Mouse (Mus musculus) limb, embryonic 15.5 days (tissue): ENCODE results near the gene Nup160. TPM values are rescaled to one million over a fixed set of nuclear protein-coding genes. Genes with fewer than 3 reads are reported as not detected.

Source experiments
- ATAC-seq: fragments of 200-750 bp; cut with Nextera tagmentation; 2 replicates; pipeline ENCODE4 v1.8.0; 2017; ENCODE audit warnings: low read depth, moderate TSS enrichment; ENCODE audit not compliant: insufficient number of reproducible peaks, low FRiP score, low TSS enrichment
- H3K27ac ChIP-seq: fragments of 300-500 bp; sonication (generic); 2 replicates; pipeline ENCODE4 v1.5.1; 2015; ENCODE audit warnings: moderate library complexity, mild to moderate bottlenecking, inconsistent platforms
- H3K27me3 ChIP-seq: fragments of 300-500 bp; sonication (generic); 2 replicates; pipeline ENCODE4 v1.6.1; 2015; ENCODE audit warnings: inconsistent platforms
- H3K36me3 ChIP-seq: fragments of 300-500 bp; sonication (generic); 2 replicates; pipeline ENCODE4 v1.6.1; 2015; ENCODE audit warnings: inconsistent platforms
- H3K4me1 ChIP-seq: fragments of 300-500 bp; sonication (generic); 2 replicates; pipeline ENCODE4 v1.6.1; 2015; ENCODE audit warnings: inconsistent platforms
- H3K4me2 ChIP-seq: fragments of 300-500 bp; sonication (generic); 2 replicates; pipeline ENCODE4 v1.6.1; 2015; ENCODE audit warnings: mild to moderate bottlenecking, inconsistent platforms
- H3K4me3 ChIP-seq: fragments of 300-500 bp; sonication (generic); 2 replicates; pipeline ENCODE4 v1.5.1; 2015; ENCODE audit warnings: mild to moderate bottlenecking, inconsistent platforms
- H3K9ac ChIP-seq: fragments of 300-500 bp; sonication (generic); 2 replicates; pipeline ENCODE4 v1.6.1; 2015; ENCODE audit warnings: inconsistent platforms
- H3K9me3 ChIP-seq: fragments of 300-500 bp; sonication (generic); 2 replicates; pipeline ENCODE4 v1.6.1; 2016; ENCODE audit warnings: inconsistent platforms
- WGBS: fragments of 180-500 bp; shearing (Covaris S2); methylation state at CpG from one replicate; pipeline ENCODE4 v1.1.7; 2015; 5-methylcytosine and 5-hydroxymethylcytosine counted together
- polyA plus RNA-seq: library from polyadenylated mRNA; unstranded; fragments of >200 nt; fragmentation: Nextera tagmentation; extraction: Ambion mirVana; gene quantifications from 2 replicates; pipeline ENCODE4 v1.2.1, GENCODE M21; 2015

Gene Nup160
- polyA plus RNA-seq, 1 experiment from 2014 or later: 32.7 TPM

GRCm38 (mm10) chr2:90715555-90716092 is 38.6 kb downstream of the Nup160 start:
- H3K27ac ChIP-seq: no peak overlapping the region

GRCm38 (mm10) chr2:90717366-90717765 is 40.4 kb downstream of the Nup160 start:
- peaks cover 71% of the 10 kb centered on the region for H3K36me3 ChIP-seq
- ATAC-seq: no peak
- no peak overlapping the region for H3K4me3 ChIP-seq
- no peaks in the 10 kb centered on the region for H3K27me3 ChIP-seq
- no peaks in the 10 kb centered on the region for H3K9me3 ChIP-seq
- no peak overlapping the region for H3K9ac ChIP-seq
- no peak overlapping the region for H3K27ac ChIP-seq
- no peaks in the 10 kb centered on the region for H3K4me1 ChIP-seq
- 80% methylated on average over 4 of the region's 4 CpGs for WGBS
- no peak overlapping the region for H3K4me2 ChIP-seq

More at GRCm38 (mm10) chr2:90715555-90716092, 38.6 kb downstream of the Nup160 start:
- Histone ChIP-seq H3K36me3 (peaks cover 77% of the 10 kb centered on the region), H3K27me3 (no peaks in the 10 kb centered on the region), H3K9me3 (no peaks in the 10 kb centered on the region), H3K4me1 (no peaks in the 10 kb centered on the region), H3K4me2 (no peak overlapping the region), H3K9ac (no peak overlapping the region), H3K4me3 (no peak overlapping the region)
- 89% methylated on average over 7 of the region's 7 CpGs for WGBS
- ATAC-seq: no peak

- H3K4me2 ChIP-seq: no peak overlapping the region
- 89% methylated on average over 5 of the region's 5 CpGs for WGBS
These were observed 40.9 kb downstream of the Nup160 start for GRCm38 (mm10) chr2:90717948-90718347.

GRCm38 (mm10) chr2:90726818-90727217 is 49.8 kb downstream of the Nup160 start:
- Histone ChIP-seq H3K27me3 (no peaks in the 10 kb centered on the region), H3K27ac (no peak overlapping the region), H3K36me3 (peaks cover 77% of the 10 kb centered on the region), H3K4me1 (no peaks in the 10 kb centered on the region), H3K9ac (no peak overlapping the region), H3K4me2 (no peak overlapping the region), H3K4me3 (no peak overlapping the region), H3K9me3 (no peaks in the 10 kb centered on the region)
- no peak for ATAC-seq
- 97% methylated on average over 3 of the region's 3 CpGs for WGBS

More at GRCm38 (mm10) chr2:90717948-90718347, 40.9 kb downstream of the Nup160 start:
- Histone ChIP-seq H3K9ac (no peak overlapping the region), H3K4me1 (no peaks in the 10 kb centered on the region), H3K27ac (no peak overlapping the region), H3K4me3 (no peak overlapping the region), H3K9me3 (no peaks in the 10 kb centered on the region), H3K36me3 (peaks cover 70% of the 10 kb centered on the region), H3K27me3 (no peaks in the 10 kb centered on the region)
- ATAC-seq: no peak

- no peaks in the 10 kb centered on the region for H3K27me3 ChIP-seq
- H3K27ac ChIP-seq: no peak overlapping the region
- 81% methylated on average over 11 of the region's 11 CpGs for WGBS
- no peak overlapping the region for H3K4me2 ChIP-seq
- H3K4me1 ChIP-seq: no peaks in the 10 kb centered on the region
- H3K9me3 ChIP-seq: no peaks in the 10 kb centered on the region
- H3K36me3 ChIP-seq: peaks cover 71% of the 10 kb centered on the region
- no peak overlapping the region for H3K4me3 ChIP-seq
- no peak for ATAC-seq
- no peak overlapping the region for H3K9ac ChIP-seq
These were observed 58.3 kb downstream of the Nup160 start for GRCm38 (mm10) chr2:90735326-90735725.

- ATAC-seq: no peak
- Histone ChIP-seq H3K27ac (no peak overlapping the region), H3K4me1 (no peaks in the 10 kb centered on the region), H3K9me3 (no peaks in the 10 kb centered on the region), H3K4me2 (no peak overlapping the region), H3K9ac (no peak overlapping the region), H3K36me3 (peaks cover 38% of the 10 kb centered on the region), H3K4me3 (no peak overlapping the region), H3K27me3 (no peaks in the 10 kb centered on the region)
- 77% methylated on average over 3 of the region's 3 CpGs for WGBS
These were observed 61.8 kb downstream of the Nup160 start for GRCm38 (mm10) chr2:90738801-90739200.

- no peaks in the 10 kb centered on the region for H3K4me1 ChIP-seq
- no peak for ATAC-seq
- H3K9ac ChIP-seq: no peak overlapping the region
- no peaks in the 10 kb centered on the region for H3K9me3 ChIP-seq
- 82% methylated on average over 3 of the region's 3 CpGs for WGBS
- H3K27me3 ChIP-seq: no peaks in the 10 kb centered on the region
- no peak overlapping the region for H3K4me2 ChIP-seq
- peaks cover 32% of the 10 kb centered on the region for H3K36me3 ChIP-seq
- no peak overlapping the region for H3K4me3 ChIP-seq
- H3K27ac ChIP-seq: no peak overlapping the region
These were observed 62.3 kb downstream of the Nup160 start for GRCm38 (mm10) chr2:90739327-90739726.

- Histone ChIP-seq H3K4me1 (no peaks in the 10 kb centered on the region), H3K4me2 (no peak overlapping the region), H3K9me3 (no peaks in the 10 kb centered on the region), H3K9ac (no peak overlapping the region), H3K36me3 (peaks cover 27% of the 10 kb centered on the region), H3K4me3 (no peak overlapping the region), H3K27ac (no peak overlapping the region), H3K27me3 (no peaks in the 10 kb centered on the region)
- 81% methylated on average over 5 of the region's 5 CpGs for WGBS
- ATAC-seq: no peak
These were observed 62.9 kb downstream of the Nup160 start for GRCm38 (mm10) chr2:90739921-90740320.

- H3K36me3 ChIP-seq: 0 out of 2 replicates have a peak, but pooled peaks cover 7% of the 10 kb centered on the region
- 0 out of 2 replicates have a peak overlapping the region, but pooled peaks have one; percentile 17 for H3K9ac ChIP-seq
- no peaks in the 10 kb centered on the region for H3K9me3 ChIP-seq
- no peak for ATAC-seq
- peak overlapping the region; percentile 92 for H3K27ac ChIP-seq
- peak overlapping the region; percentile 97 for H3K4me3 ChIP-seq
- H3K4me2 ChIP-seq: peak overlapping the region; percentile 41
- H3K4me1 ChIP-seq: peaks cover 8% of the 10 kb centered on the region
- WGBS: 65% methylated on average over 12 of the region's 12 CpGs
- no peaks in the 10 kb centered on the region for H3K27me3 ChIP-seq
These were observed 67.5 kb downstream of the Nup160 start for GRCm38 (mm10) chr2:90744285-90745052.

- Histone ChIP-seq H3K9ac (peak within 1 kb of the TSS; percentile 99), H3K4me1 (peaks cover 10% of the 10 kb centered on the region), H3K36me3 (0 out of 2 replicates have a peak, but pooled peaks cover 10% of the 10 kb centered on the region), H3K27me3 (no peaks in the 10 kb centered on the region), H3K4me3 (peak within 1 kb of the TSS; percentile 97), H3K27ac (peak within 1 kb of the TSS; percentile 97), H3K4me2 (peak within 1 kb of the TSS; percentile 53), H3K9me3 (no peaks in the 10 kb centered on the region)
- peak; percentile 99 for ATAC-seq
- under 1% methylated on average over 43 of the region's 44 CpGs for WGBS
These were observed 68.2 kb downstream of the Nup160 start, which contains the start of gene Fnbp4 for GRCm38 (mm10) chr2:90745053-90745678. Gene Fnbp4, plus strand, starts transcription at chr2:90745370.

- WGBS: under 1% methylated on average over 54 of the region's 54 CpGs
- Histone ChIP-seq H3K36me3 (peaks cover 15% of the 10 kb centered on the region), H3K4me1 (peaks cover 10% of the 10 kb centered on the region), H3K27me3 (no peaks in the 10 kb centered on the region), H3K4me3 (peak overlapping the region; percentile 97), H3K9ac (peak overlapping the region; percentile 99), H3K4me2 (peak overlapping the region; percentile 53), H3K27ac (peak overlapping the region; percentile 97), H3K9me3 (no peaks in the 10 kb centered on the region)
- ATAC-seq: peak; percentile 27
These were observed 68.9 kb downstream of the Nup160 start for GRCm38 (mm10) chr2:90745740-90746537.
